Mouse (Mus musculus): ENCODE results near the gene Rpl31.

DNA sequence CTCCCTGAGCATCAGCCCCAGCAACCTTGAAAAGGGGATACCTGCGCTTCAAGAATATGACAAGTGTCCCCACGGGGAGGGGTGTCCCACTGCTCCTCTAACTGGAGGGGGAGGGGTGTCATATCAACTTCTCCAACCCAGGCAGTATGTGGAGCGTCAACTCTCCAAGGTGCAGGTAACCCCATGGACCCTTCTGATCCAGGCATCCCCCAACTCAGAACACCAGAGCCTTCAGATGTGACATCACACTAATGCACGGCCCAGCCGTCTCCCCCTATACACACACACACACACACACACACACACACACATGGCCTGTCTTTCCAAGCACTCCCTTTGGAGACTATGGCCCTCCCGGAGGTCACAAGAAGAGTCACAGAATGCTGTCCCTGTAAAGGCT lies 24.0 kb downstream of the Rpl31 start:
- TF ChIP-seq POLR2A (IDR thresholded peaks at IDR 0.05; ENCODE audit: control insufficient read depth, low read depth, low read length) = no peak
- TF ChIP-seq CTCF (IDR thresholded peaks at IDR 0.05; ENCODE audit: control insufficient read depth, insufficient read depth, insufficient replicate concordance, low read depth, low read length) = no peak
